Mouse (Mus musculus): ENCODE data around the gene Steap4.
A peak's percentile ranks its signal among the peaks of the same experiment; 100 is the strongest.
"Not testable (repeated sequence)": the region's sequence is repeated elsewhere in the genome, so short reads cannot be mapped to it uniquely, and the experiment has no call there.

The Steap4 gene

DNA sequence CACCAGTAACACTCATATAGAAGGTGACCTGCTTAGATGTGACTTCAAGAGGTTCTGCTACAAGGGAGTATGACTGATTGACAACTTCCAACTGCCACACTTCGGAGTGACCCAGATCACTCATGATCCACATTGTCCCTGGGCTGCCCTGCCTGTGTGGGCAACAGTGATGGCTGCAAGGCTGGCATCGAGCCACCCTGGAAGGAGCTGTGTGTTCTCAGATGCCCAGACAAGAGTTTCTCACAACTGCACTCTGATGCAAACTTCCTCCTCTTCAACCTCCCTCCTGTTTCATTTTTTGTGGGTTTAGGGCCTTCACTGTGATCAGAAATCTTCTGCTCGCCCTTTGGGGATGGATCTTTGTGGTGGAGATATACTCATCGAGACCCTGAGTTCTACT lies 28.2 kb downstream of the Steap4 start:
- no peak for DNase-seq (ENCODE audit: low read depth, low spot score)

DNA sequence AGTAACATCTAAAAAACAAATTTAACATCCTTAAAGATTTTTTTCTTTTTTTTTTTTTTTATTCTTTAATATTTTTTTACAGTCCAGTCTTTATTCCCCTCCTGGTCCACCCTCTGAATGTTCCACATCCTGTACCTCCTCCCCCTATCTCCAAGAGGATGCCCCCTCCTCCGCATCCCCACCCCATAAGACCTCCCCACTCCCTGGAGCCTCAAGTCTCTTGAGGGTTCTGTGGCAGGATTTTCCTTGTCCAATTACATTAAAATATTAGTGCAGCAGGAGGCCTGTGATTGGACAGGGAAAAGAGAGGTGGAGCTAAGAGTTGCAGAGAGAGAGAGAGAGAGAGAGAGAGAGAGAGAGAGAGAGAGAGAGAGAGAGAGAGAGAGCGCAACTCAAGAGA lies 31.4 kb downstream of the Steap4 start:
- DNase-seq (ENCODE audit: low read depth, low spot score): not testable (repeated sequence)

DNA sequence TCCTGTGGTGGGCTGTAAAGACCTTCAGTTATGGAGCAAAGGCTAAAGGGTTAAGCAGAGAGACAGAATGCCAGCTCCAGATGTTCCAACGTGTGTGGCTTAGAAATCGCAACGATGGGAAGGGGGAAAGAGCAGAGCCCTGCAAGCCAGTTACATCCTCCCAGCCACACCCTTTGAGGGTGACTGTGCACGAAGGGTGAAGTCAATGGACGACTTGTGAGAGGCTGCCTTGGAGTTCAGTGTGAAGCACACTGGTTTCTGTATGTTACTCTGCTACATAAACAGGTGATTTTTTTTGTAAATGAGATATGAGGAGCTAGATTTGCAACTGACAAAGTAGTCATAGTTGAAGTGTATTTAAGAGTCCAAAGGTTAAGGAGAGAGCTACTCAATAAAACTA lies 33.5 kb downstream of the Steap4 start:
- DNase-seq (ENCODE audit: low read depth, low spot score): no peak

DNA sequence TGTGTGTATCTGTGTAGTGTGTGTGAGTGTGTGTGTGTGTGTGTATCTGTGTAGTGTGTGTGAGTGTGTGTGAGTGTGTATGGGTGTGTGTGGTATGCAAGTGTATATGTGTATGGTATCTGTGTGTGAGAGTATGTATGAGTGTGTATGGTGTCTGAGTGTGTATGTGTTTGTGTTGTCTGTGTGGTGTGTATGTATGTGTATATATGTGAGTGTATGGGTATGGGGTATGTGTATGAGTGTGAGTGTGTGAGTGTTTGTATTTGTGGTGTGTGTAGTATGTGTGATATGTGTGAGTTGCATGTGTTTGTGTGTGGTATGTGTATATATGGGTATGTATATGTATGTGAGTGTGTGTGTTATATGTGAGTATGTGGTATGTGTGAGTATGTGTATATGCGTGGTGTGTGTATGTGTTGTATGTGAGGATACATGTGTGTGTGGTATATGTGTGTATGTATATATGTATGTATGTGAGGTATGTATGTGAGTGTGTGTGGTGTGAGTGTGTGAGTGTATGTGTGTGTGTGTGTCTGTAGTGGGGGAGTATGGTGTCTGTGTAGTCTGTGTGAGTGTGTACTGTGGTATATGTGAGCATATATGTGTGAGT lies 35.1 kb downstream of the Steap4 start:
- no peak for DNase-seq (ENCODE audit: low read depth, low spot score)

- peak; percentile 24 for DNase-seq (ENCODE audit: low read depth, low spot score)
Measured at GRCm38 (mm10) chr5:7996401-7997044, 36.3 kb downstream of the Steap4 start.

DNA sequence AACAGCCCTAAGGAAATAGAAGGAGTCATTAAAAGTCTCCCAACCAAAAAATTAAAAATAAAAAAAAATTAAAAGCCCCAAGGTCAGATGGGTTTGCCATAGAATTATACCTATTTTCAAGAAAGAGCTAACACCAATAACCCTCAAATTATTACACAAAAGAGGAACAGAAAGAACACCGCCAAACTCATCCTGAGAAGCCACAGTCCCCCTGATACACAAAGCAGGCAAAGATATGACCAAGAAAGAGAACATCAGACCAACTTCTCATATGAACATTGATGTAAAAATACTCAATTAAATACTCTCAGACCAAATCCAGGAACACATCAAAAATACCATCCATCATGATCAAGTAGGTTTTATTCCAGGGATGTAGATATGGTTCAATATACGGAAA lies 36.8 kb downstream of the Steap4 start:
- DNase-seq (ENCODE audit: low read depth, low spot score): no peak

DNA sequence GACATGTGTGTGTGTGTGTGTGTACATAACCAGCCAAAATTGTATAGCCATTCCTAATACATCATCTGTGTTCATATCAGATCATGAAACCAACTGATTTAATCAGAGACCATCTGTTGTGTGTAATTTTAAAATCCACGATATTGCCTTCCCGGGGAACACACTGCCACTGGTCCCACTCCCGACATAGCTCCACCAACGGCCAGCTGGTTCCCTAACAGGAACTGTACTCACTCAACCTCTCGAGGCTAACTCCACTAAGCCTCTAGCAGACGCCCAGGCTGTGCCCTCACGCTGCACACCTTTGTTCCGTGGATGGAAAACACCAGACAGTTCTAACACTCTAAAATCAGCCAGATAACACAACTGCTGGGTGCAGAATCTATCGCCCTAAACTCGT lies 40.2 kb downstream of the Steap4 start:
- no peak for DNase-seq (ENCODE audit: low read depth, low spot score)

DNA sequence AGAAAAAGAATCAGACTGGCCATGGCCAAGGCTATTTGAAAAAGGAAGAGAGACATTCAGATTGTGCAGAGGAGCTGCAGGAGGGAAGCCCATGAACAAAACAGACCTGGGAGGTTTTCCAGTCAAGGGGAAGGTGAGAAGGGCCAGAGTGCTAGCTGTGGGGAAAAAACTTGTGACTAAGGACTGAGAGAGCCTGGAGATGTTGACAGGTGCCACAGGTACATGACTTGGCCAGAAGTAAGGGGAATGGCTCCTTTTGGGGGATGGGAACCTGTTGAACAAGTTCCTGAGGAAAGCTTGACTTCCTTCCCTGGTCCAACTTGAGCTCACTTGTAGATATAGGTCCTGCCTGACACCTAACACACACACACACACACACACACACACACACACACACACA lies 42.6 kb downstream of the Steap4 start:
- DNase-seq (ENCODE audit: low read depth, low spot score): no peak

GRCm38 (mm10) chr5:8013276-8013675 lies 53.0 kb downstream of the Steap4 start:
- no peak for DNase-seq (ENCODE audit: low read depth, low spot score)

Measured in retina, postnatal 7 days (tissue).